Comparison of ENCODE assay signal across 28 mouse cellular contexts in the genomic region with DNA sequence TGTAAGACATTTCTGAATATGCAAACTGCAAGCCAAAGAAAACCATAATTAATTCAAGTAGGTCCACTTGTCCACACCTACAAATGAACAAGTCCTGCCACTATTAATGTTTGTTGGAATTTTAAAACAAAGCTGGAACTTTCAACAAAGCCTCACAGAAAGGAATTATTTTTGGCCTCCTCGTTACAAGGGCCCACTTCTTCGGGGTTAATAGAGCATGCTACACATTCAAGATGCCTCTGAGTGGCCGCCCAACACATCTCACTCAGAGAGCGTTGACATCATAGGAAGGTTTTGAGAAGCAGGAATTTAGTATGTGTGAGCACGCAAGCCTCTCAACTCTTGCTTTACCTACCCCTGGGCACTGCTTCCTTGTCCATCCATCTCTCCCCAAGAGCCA.
"Had no signal": no experiment of that assay in that cellular context is flagged by ENCODE, and none has a peak within 500 bp of the region (broad histone marks: within the 10 kb centered on the region; RNA-seq: fewer than 3 reads in every experiment).

No protein-coding gene starts in this region.

- H3K36me3 ChIP-seq: embryonic facial prominence, embryonic 10.5 days; embryonic facial prominence, embryonic 12.5 days; embryonic facial prominence, embryonic 13.5 days; embryonic facial prominence, embryonic 15.5 days; forebrain, embryonic 10.5 days; forebrain, embryonic 12.5 days; forebrain, embryonic 15.5 days had no signal

- H3K9me3 ChIP-seq: embryonic facial prominence, embryonic 10.5 days; embryonic facial prominence, embryonic 12.5 days; embryonic facial prominence, embryonic 13.5 days; embryonic facial prominence, embryonic 15.5 days; forebrain, embryonic 10.5 days; forebrain, embryonic 12.5 days; forebrain, embryonic 13.5 days; forebrain, embryonic 15.5 days had no signal

- H3K4me3 ChIP-seq: embryonic facial prominence, embryonic 10.5 days; embryonic facial prominence, embryonic 12.5 days; embryonic facial prominence, embryonic 13.5 days; embryonic facial prominence, embryonic 15.5 days; erythroblast, embryonic 14.5 days; forebrain, embryonic 10.5 days; forebrain, embryonic 12.5 days; forebrain, embryonic 13.5 days; forebrain, embryonic 15.5 days; gastrocnemius, adult 2 months; heart, adult 2 months had no signal

- H3K4me1 ChIP-seq: embryonic facial prominence, embryonic 10.5 days; embryonic facial prominence, embryonic 12.5 days; embryonic facial prominence, embryonic 13.5 days; embryonic facial prominence, embryonic 15.5 days; forebrain, embryonic 12.5 days; forebrain, embryonic 13.5 days had no signal

- ATAC-seq: forebrain, embryonic 13.5 days; forebrain, embryonic 14.5 days; forebrain, embryonic 15.5 days; forebrain, embryonic 16.5 days; forebrain, postnatal 0 days had no signal

- H3K4me2 ChIP-seq: embryonic facial prominence, embryonic 12.5 days; embryonic facial prominence, embryonic 13.5 days; embryonic facial prominence, embryonic 15.5 days; forebrain, embryonic 12.5 days; forebrain, embryonic 13.5 days; forebrain, embryonic 15.5 days had no signal

- H3K27me3 ChIP-seq: embryonic facial prominence, embryonic 12.5 days; embryonic facial prominence, embryonic 13.5 days; embryonic facial prominence, embryonic 15.5 days; forebrain, embryonic 12.5 days; forebrain, embryonic 13.5 days; forebrain, embryonic 15.5 days had no signal

- DNase-seq: cerebellum, adult 8-10 months; cerebellum, adult 9-10 months; cerebellum, adult 9-11 months; cerebellum, postnatal 10 days; cerebellum, postnatal 14 days; cerebellum, postnatal 25 days; cerebellum, postnatal 36 days; embryo, embryonic 11 days; forebrain, postnatal 0 days; gastrocnemius, adult 2 months; gastrocnemius, postnatal 10 days; gastrocnemius, postnatal 14 days; gastrocnemius, postnatal 25 days; gastrocnemius, postnatal 36 days; heart, adult 11 months; heart, adult 18-20 months; heart, adult 2 months had no signal

- H3K9ac ChIP-seq: embryonic facial prominence, embryonic 12.5 days; embryonic facial prominence, embryonic 13.5 days; embryonic facial prominence, embryonic 15.5 days; forebrain, embryonic 12.5 days; forebrain, embryonic 13.5 days; forebrain, embryonic 15.5 days; forebrain, postnatal 0 days had no signal

- H3K27ac ChIP-seq: embryonic facial prominence, embryonic 10.5 days; embryonic facial prominence, embryonic 12.5 days; embryonic facial prominence, embryonic 13.5 days; embryonic facial prominence, embryonic 15.5 days; forebrain, embryonic 10.5 days; forebrain, embryonic 12.5 days; forebrain, embryonic 13.5 days; forebrain, embryonic 15.5 days; heart, adult 2 months had no signal
